Mouse (Mus musculus): ENCODE results near the gene 4930426L09Rik. TPM values are rescaled to one million over a fixed set of nuclear protein-coding genes. Genes with fewer than 3 reads are reported as not detected.
"Not testable (repeated sequence)": the region's sequence is repeated elsewhere in the genome, so short reads cannot be mapped to it uniquely, and the experiment has no call there.

4930426L09Rik gene
- polyA plus RNA-seq, 1 experiment from 2014 or later: 0.36 TPM

DNA sequence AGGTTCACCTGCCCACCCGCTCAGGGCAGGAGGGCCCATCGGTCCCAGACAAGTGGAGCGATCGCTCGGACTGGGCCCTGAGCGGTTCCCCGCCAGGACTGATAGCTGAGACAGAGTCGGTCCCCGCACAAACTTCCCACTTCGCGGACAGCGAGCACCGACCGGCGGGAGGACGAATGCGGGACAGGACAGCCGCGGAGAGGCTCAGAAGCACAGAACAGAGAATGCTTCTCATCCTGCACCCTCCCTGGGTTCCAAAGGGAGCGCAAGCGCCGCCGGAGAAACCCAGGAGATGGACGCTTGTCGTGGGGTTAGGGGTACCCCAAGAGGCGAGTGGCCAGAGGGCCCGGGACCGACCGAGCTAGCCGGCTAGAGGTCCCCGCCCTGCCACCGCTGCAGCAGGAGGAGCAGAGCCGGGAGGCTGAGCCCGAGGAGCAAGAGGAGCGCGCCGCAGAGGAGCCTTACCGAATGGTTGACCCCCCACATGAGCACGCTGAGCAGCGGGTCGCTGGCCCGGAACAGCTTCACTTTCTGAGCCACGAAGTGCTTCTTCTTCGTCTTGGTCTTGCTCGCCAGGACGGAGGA lies 664 bp upstream of the 4930426L09Rik start:
- H3K27me3 ChIP-seq (ENCODE audit: control insufficient read depth, insufficient read depth, low read length): no peaks in the 10 kb centered on the region
- peak; percentile 49 for ATAC-seq (ENCODE audit: insufficient number of reproducible peaks, insufficient read depth, low FRiP score, low read depth)
- H3K27ac ChIP-seq (replicated peaks in 1 of 2; ENCODE audit: control insufficient read depth in 1 of 2, insufficient read depth in 1 of 2, low read depth in 2 of 2, low read length in 2 of 2): peak overlapping the region; percentile 54 to 91
- H3K4me3 ChIP-seq (ENCODE audit: control insufficient read depth in 1 of 2, insufficient read depth in 1 of 2, low read depth in 1 of 2, low read length in 2 of 2): peak overlapping the region; percentile 69 to 87
- H3K4me1 ChIP-seq (ENCODE audit: control insufficient read depth in 2 of 2, insufficient read depth in 2 of 2, low read length in 2 of 2): peaks cover 7 to 16% of the 10 kb centered on the region in 2 experiments
- under 1% methylated on average over 46 of the region's 46 CpGs for WGBS
- no peaks in the 10 kb centered on the region for H3K36me3 ChIP-seq (ENCODE audit: control insufficient read depth, insufficient read depth, low read length)
- peak overlapping the region; percentile 90 for H3K4me2 ChIP-seq (ENCODE audit: low read length)
- H3K9me3 ChIP-seq (ENCODE audit: control insufficient read depth, low read length): no peaks in the 10 kb centered on the region
- H3K9ac ChIP-seq (ENCODE audit: low read length): peak overlapping the region; percentile 84

DNA sequence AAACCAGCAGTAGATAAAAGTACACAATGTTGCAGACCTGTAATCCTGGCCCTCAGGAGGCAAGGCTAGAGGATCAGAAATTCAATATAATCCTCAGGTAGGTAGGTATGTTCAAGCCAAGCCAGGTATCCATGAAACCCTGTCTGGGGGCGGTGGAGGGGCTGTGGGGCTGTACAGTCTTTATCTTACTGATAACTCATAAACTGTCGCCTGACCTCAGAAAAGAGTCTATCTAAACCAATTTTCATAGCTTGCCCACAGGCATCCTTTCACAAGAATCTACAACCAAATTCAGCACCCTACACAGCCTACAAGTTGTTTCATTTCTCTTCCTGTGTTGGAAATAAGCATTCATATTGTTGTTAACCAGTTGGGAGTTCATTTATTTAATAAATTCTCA lies 1.3 kb downstream of the 4930426L09Rik start:
- no peaks in the 10 kb centered on the region for H3K36me3 ChIP-seq (ENCODE audit: control insufficient read depth, insufficient read depth, low read length)
- no peaks in the 10 kb centered on the region for H3K9me3 ChIP-seq (ENCODE audit: control insufficient read depth, low read length)
- no peaks in the 10 kb centered on the region for H3K27me3 ChIP-seq (ENCODE audit: control insufficient read depth, insufficient read depth, low read length)
- 82% methylated on average over 2 of the region's 2 CpGs for WGBS
- no peak overlapping the region for H3K27ac ChIP-seq (replicated peaks in 1 of 2; ENCODE audit: control insufficient read depth in 1 of 2, insufficient read depth in 1 of 2, low read depth in 2 of 2, low read length in 2 of 2)
- no peak for ATAC-seq (ENCODE audit: insufficient number of reproducible peaks, insufficient read depth, low FRiP score, low read depth)
- no peak overlapping the region for H3K9ac ChIP-seq (ENCODE audit: low read length)
- no peak overlapping the region for H3K4me2 ChIP-seq (ENCODE audit: low read length)
- H3K4me1 ChIP-seq (ENCODE audit: control insufficient read depth in 2 of 2, insufficient read depth in 2 of 2, low read length in 2 of 2): peaks cover 5 to 10% of the 10 kb centered on the region in 2 experiments; a peak in 3 of 4 replicates
- no peak overlapping the region for H3K4me3 ChIP-seq (ENCODE audit: control insufficient read depth in 1 of 2, insufficient read depth in 1 of 2, low read depth in 1 of 2, low read length in 2 of 2)

DNA sequence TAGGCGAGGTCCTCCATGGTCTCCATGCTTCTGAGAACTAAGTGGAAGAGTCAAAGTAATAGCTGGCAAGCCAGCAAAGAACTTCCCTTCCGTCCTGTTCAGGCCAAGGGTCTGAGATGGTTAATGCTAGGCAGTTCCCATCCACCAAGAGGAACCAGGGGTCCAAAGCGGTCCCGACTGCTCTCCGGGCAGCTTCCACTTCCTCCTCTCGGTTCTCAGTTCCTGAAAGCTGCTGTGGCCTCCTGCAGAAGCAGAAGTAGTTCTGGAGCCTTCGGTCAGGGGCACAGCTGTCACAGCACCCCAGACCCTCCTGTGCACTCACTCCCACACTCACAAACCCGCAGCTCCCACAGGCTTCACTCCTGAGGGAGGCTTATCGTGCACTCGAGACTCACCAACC lies 6.7 kb downstream of the 4930426L09Rik start:
- H3K4me3 ChIP-seq (ENCODE audit: control insufficient read depth in 1 of 2, insufficient read depth in 1 of 2, low read depth in 1 of 2, low read length in 2 of 2): no peak overlapping the region
- no peaks in the 10 kb centered on the region for H3K36me3 ChIP-seq (ENCODE audit: control insufficient read depth, insufficient read depth, low read length)
- H3K27me3 ChIP-seq (ENCODE audit: control insufficient read depth, insufficient read depth, low read length): no peaks in the 10 kb centered on the region
- no peak overlapping the region for H3K9ac ChIP-seq (ENCODE audit: low read length)
- 60% methylated on average over 10 of the region's 10 CpGs for WGBS
- no peaks in the 10 kb centered on the region for H3K4me1 ChIP-seq (ENCODE audit: control insufficient read depth in 2 of 2, insufficient read depth in 2 of 2, low read length in 2 of 2)
- H3K27ac ChIP-seq (replicated peaks in 1 of 2; ENCODE audit: control insufficient read depth in 1 of 2, insufficient read depth in 1 of 2, low read depth in 2 of 2, low read length in 2 of 2): no peak overlapping the region
- no peak overlapping the region for H3K4me2 ChIP-seq (ENCODE audit: low read length)
- no peak for ATAC-seq (ENCODE audit: insufficient number of reproducible peaks, insufficient read depth, low FRiP score, low read depth)
- no peaks in the 10 kb centered on the region for H3K9me3 ChIP-seq (ENCODE audit: control insufficient read depth, low read length)

DNA sequence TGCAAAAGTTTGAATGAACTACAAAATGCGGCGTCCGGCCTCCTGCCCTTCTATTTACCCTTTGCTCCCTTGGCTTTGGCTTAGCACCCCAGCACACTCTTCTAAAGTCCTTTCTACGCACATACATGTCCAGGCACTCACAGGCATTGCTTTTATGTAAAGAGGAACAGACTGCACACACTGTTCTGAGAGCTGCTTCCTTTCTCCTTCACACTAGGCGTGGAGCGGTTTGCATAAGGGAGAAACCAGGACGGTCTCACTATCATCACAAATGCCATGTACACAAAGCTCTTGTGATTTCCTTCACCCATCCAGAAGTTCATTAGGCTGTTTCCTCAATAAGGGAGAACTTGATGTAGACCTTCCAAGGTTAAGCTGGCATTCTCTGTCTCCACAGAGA lies 8.0 kb downstream of the 4930426L09Rik start:
- no peak overlapping the region for H3K4me2 ChIP-seq (ENCODE audit: low read length)
- no peak overlapping the region for H3K27ac ChIP-seq (replicated peaks in 1 of 2; ENCODE audit: control insufficient read depth in 1 of 2, insufficient read depth in 1 of 2, low read depth in 2 of 2, low read length in 2 of 2)
- no peak overlapping the region for H3K9ac ChIP-seq (ENCODE audit: low read length)
- H3K36me3 ChIP-seq (ENCODE audit: control insufficient read depth, insufficient read depth, low read length): no peaks in the 10 kb centered on the region
- no peaks in the 10 kb centered on the region for H3K9me3 ChIP-seq (ENCODE audit: control insufficient read depth, low read length)
- no peak overlapping the region for H3K4me3 ChIP-seq (ENCODE audit: control insufficient read depth in 1 of 2, insufficient read depth in 1 of 2, low read depth in 1 of 2, low read length in 2 of 2)
- H3K27me3 ChIP-seq (ENCODE audit: control insufficient read depth, insufficient read depth, low read length): no peaks in the 10 kb centered on the region
- no peak for ATAC-seq (ENCODE audit: insufficient number of reproducible peaks, insufficient read depth, low FRiP score, low read depth)
- 92% methylated on average over 7 of the region's 7 CpGs for WGBS
- H3K4me1 ChIP-seq (ENCODE audit: control insufficient read depth in 2 of 2, insufficient read depth in 2 of 2, low read length in 2 of 2): no peaks in the 10 kb centered on the region

DNA sequence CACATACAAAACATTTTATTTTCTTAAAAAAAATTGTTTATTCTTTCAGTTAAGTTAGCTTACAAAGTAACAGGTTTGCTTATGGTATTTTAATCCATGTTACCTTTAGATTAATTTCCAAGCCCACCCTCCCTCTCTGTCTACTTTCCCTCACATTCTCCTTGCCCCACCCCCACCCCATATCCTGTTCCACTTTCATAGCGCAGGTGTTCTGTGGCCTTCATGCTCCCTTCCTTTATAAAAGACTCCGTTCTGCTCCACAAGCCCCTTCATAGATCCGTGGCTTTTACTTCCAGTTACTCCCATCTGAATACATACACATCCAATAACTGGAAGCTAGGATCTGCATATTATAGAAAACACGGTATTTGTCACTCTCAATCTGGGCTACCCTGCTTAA lies 9.4 kb downstream of the 4930426L09Rik start:
- no peak overlapping the region for H3K27ac ChIP-seq (replicated peaks in 1 of 2; ENCODE audit: control insufficient read depth in 1 of 2, insufficient read depth in 1 of 2, low read depth in 2 of 2, low read length in 2 of 2)
- WGBS: 83% methylated on average over 4 of the region's 4 CpGs
- no peak for ATAC-seq (ENCODE audit: insufficient number of reproducible peaks, insufficient read depth, low FRiP score, low read depth)

DNA sequence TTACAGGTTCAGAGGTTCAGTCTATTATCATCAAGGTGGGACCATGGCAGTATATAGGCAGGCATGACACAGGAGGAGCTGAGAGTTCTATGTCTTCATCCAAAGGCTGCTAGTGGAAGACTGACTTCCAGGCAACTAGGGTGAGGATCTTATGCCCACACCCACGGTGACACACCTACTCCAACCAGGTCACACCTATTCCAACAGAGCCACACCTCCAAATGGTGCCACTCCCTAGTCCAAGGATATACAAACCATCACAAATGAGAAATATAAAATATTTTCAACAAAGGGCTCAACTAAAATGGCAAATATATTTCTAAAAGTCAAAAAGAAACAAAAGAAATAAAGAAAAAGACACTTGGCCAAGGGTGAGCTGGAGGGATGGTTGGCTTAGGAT lies 12.4 kb downstream of the 4930426L09Rik start:
- ATAC-seq (ENCODE audit: insufficient number of reproducible peaks, insufficient read depth, low FRiP score, low read depth); H3K4me2 ChIP-seq (ENCODE audit: low read length); H3K27me3 ChIP-seq (ENCODE audit: control insufficient read depth, insufficient read depth, low read length); H3K27ac ChIP-seq (replicated peaks in 1 of 2; ENCODE audit: control insufficient read depth in 1 of 2, insufficient read depth in 1 of 2, low read depth in 2 of 2, low read length in 2 of 2); H3K9me3 ChIP-seq (ENCODE audit: control insufficient read depth, low read length); H3K36me3 ChIP-seq (ENCODE audit: control insufficient read depth, insufficient read depth, low read length); H3K9ac ChIP-seq (ENCODE audit: low read length); H3K4me1 ChIP-seq (ENCODE audit: control insufficient read depth in 2 of 2, insufficient read depth in 2 of 2, low read length in 2 of 2); H3K4me3 ChIP-seq (ENCODE audit: control insufficient read depth in 1 of 2, insufficient read depth in 1 of 2, low read depth in 1 of 2, low read length in 2 of 2): not testable (repeated sequence)
- 60% methylated on average over 1 of the region's 1 CpGs for WGBS

More for the DNA sequence above, 9.4 kb downstream of the 4930426L09Rik start:
- Histone ChIP-seq H3K4me3 (ENCODE audit: control insufficient read depth in 1 of 2, insufficient read depth in 1 of 2, low read depth in 1 of 2, low read length in 2 of 2) (no peak overlapping the region), H3K4me2 (ENCODE audit: low read length) (no peak overlapping the region), H3K36me3 (ENCODE audit: control insufficient read depth, insufficient read depth, low read length) (no peaks in the 10 kb centered on the region), H3K27me3 (ENCODE audit: control insufficient read depth, insufficient read depth, low read length) (no peaks in the 10 kb centered on the region), H3K9ac (ENCODE audit: low read length) (no peak overlapping the region), H3K4me1 (ENCODE audit: control insufficient read depth in 2 of 2, insufficient read depth in 2 of 2, low read length in 2 of 2) (no peaks in the 10 kb centered on the region), H3K9me3 (ENCODE audit: control insufficient read depth, low read length) (no peaks in the 10 kb centered on the region)

DNA sequence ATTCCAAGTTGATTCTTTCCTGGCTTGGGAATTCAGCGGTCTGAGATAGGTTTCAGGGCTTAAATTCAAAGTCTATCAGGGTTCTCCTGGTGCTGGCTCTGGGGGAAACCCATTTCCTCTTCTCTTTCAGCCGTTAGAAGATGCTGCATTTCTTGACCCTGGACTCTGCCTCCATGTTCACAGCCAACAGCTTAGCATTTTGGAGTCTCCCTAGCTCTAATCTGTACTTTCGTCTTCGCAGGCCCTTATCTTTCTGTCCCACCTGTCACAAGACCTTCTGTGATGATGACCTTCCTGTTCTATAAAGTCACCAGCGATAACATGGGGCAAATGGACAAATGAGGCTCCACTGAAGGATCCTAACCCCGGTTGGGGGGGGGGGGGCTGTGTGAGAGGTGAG lies 13.3 kb downstream of the 4930426L09Rik start:
- H3K9ac ChIP-seq (ENCODE audit: low read length): no peak overlapping the region
- H3K4me1 ChIP-seq (ENCODE audit: control insufficient read depth in 2 of 2, insufficient read depth in 2 of 2, low read length in 2 of 2): no peaks in the 10 kb centered on the region
- no peak overlapping the region for H3K4me3 ChIP-seq (ENCODE audit: control insufficient read depth in 1 of 2, insufficient read depth in 1 of 2, low read depth in 1 of 2, low read length in 2 of 2)
- no peak for ATAC-seq (ENCODE audit: insufficient number of reproducible peaks, insufficient read depth, low FRiP score, low read depth)
- H3K27ac ChIP-seq (replicated peaks in 1 of 2; ENCODE audit: control insufficient read depth in 1 of 2, insufficient read depth in 1 of 2, low read depth in 2 of 2, low read length in 2 of 2): no peak overlapping the region
- no peaks in the 10 kb centered on the region for H3K36me3 ChIP-seq (ENCODE audit: control insufficient read depth, insufficient read depth, low read length)
- no peaks in the 10 kb centered on the region for H3K9me3 ChIP-seq (ENCODE audit: control insufficient read depth, low read length)
- no peak overlapping the region for H3K4me2 ChIP-seq (ENCODE audit: low read length)
- no peaks in the 10 kb centered on the region for H3K27me3 ChIP-seq (ENCODE audit: control insufficient read depth, insufficient read depth, low read length)
- WGBS: 63% methylated on average over 6 of the region's 6 CpGs

DNA sequence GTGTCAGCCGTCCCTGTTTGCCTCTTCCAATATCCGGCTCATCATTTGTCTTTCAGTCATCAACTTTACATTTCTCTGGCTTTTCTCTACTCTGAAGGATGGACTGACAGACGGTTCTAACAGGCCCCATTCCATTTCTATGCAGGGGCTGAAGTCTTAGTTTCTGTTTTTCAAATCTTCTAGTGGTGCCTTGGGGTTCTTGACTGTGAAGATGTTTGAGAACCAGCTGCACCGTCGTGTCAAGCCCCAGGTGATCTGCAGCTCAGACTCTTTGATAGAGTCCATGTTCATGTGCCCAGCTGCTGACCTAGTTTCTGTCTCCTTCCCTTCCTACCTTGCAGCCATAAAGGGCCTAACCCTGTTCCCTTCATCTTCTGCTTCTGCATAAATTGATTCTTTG lies 18.2 kb downstream of the 4930426L09Rik start:
- H3K27me3 ChIP-seq (ENCODE audit: control insufficient read depth, insufficient read depth, low read length): no peaks in the 10 kb centered on the region
- no peak overlapping the region for H3K4me3 ChIP-seq (ENCODE audit: control insufficient read depth in 1 of 2, insufficient read depth in 1 of 2, low read depth in 1 of 2, low read length in 2 of 2)
- no peak overlapping the region for H3K4me2 ChIP-seq (ENCODE audit: low read length)
- H3K36me3 ChIP-seq (ENCODE audit: control insufficient read depth, insufficient read depth, low read length): no peaks in the 10 kb centered on the region
- no peak overlapping the region for H3K9ac ChIP-seq (ENCODE audit: low read length)
- 77% methylated on average over 5 of the region's 5 CpGs for WGBS
- H3K9me3 ChIP-seq (ENCODE audit: control insufficient read depth, low read length): no peaks in the 10 kb centered on the region
- H3K4me1 ChIP-seq (ENCODE audit: control insufficient read depth in 2 of 2, insufficient read depth in 2 of 2, low read length in 2 of 2): peaks cover 0 to 3% of the 10 kb centered on the region in 2 experiments; a peak in 2 of 4 replicates
- no peak for ATAC-seq (ENCODE audit: insufficient number of reproducible peaks, insufficient read depth, low FRiP score, low read depth)
- H3K27ac ChIP-seq (replicated peaks in 1 of 2; ENCODE audit: control insufficient read depth in 1 of 2, insufficient read depth in 1 of 2, low read depth in 2 of 2, low read length in 2 of 2): no peak overlapping the region
